Mouse (Mus musculus): ENCODE measurements around the gene Clcnka.

Gene Clcnka

GRCm38 (mm10) chr4:141398545-141398944, at the start of gene Clcnka:
TSS of gene Clcnka (minus strand) at chr4:141398724.
- DNase-seq (ENCODE audit: low read depth, low spot score), result no peak

- no peak for DNase-seq (ENCODE audit: low read depth, low spot score)
These were observed 47.7 kb upstream of the Clcnka start for GRCm38 (mm10) chr4:141446211-141446610.

- no peak for DNase-seq (ENCODE audit: low read depth, low spot score)
These were observed 46.8 kb upstream of the Clcnka start for GRCm38 (mm10) chr4:141445328-141445720.

- DNase-seq (ENCODE audit: low read depth, low spot score), result peak; percentile 68
These were observed 46.2 kb upstream of the Clcnka start, which contains the start of gene Zbtb17 for GRCm38 (mm10) chr4:141444451-141445327. TSS of gene Zbtb17 (plus strand) at chr4:141444654.

GRCm38 (mm10) chr4:141443641-141444429, 45.3 kb upstream of the Clcnka start:
- no peak for DNase-seq (ENCODE audit: low read depth, low spot score)

- DNase-seq (ENCODE audit: low read depth, low spot score), result no peak
These were observed 42.4 kb upstream of the Clcnka start for GRCm38 (mm10) chr4:141440877-141441276.

GRCm38 (mm10) chr4:141439083-141439803, 40.7 kb upstream of the Clcnka start:
- no peak for DNase-seq (ENCODE audit: low read depth, low spot score)

- no peak for DNase-seq (ENCODE audit: low read depth, low spot score)
These were observed 37.5 kb upstream of the Clcnka start, which contains the start of gene Srarp for GRCm38 (mm10) chr4:141435974-141436373. TSS of gene Srarp (minus strand) at chr4:141436105.

- DNase-seq (ENCODE audit: low read depth, low spot score), result no peak
These were observed 34.7 kb upstream of the Clcnka start for GRCm38 (mm10) chr4:141433191-141433590.

GRCm38 (mm10) chr4:141432666-141433065, 34.1 kb upstream of the Clcnka start:
- DNase-seq (ENCODE audit: low read depth, low spot score), result no peak

GRCm38 (mm10) chr4:141430997-141431396, 32.5 kb upstream of the Clcnka start:
- DNase-seq (ENCODE audit: low read depth, low spot score), result no peak

GRCm38 (mm10) chr4:141429847-141430246, 31.3 kb upstream of the Clcnka start:
- DNase-seq (ENCODE audit: low read depth, low spot score), result no peak

- DNase-seq (ENCODE audit: low read depth, low spot score), result no peak
These were observed 30.9 kb upstream of the Clcnka start for GRCm38 (mm10) chr4:141429381-141429780.

GRCm38 (mm10) chr4:141427921-141428320, 29.4 kb upstream of the Clcnka start:
- no peak for DNase-seq (ENCODE audit: low read depth, low spot score)

GRCm38 (mm10) chr4:141426796-141427745, 28.5 kb upstream of the Clcnka start:
- DNase-seq (ENCODE audit: low read depth, low spot score), result no peak

- peak; percentile 64 for DNase-seq (ENCODE audit: low read depth, low spot score)
These were observed 27.3 kb upstream of the Clcnka start for GRCm38 (mm10) chr4:141425484-141426479.

- DNase-seq (ENCODE audit: low read depth, low spot score), result no peak
These were observed 25.3 kb upstream of the Clcnka start for GRCm38 (mm10) chr4:141423691-141424431.

GRCm38 (mm10) chr4:141423288-141423687, 24.8 kb upstream of the Clcnka start:
- DNase-seq (ENCODE audit: low read depth, low spot score), result no peak

GRCm38 (mm10) chr4:141422841-141423240, 24.3 kb upstream of the Clcnka start:
- DNase-seq (ENCODE audit: low read depth, low spot score), result no peak
